ENCODE assay signal across 12 mouse cellular contexts in genomic region chr15:91179911-91180622, GRCm38 (mm10). TPM values are rescaled to one million over a fixed set of nuclear protein-coding genes. Genes with fewer than 3 reads are reported as not detected.
DNase-seq lines count a peak whose midpoint lies in the region; ATAC-seq and TF ChIP-seq lines count a peak whose summit lies in the region.
"Had no signal": no experiment of that assay in that cellular context is flagged by ENCODE, and none has a peak within 500 bp of the region (broad histone marks: within the 10 kb centered on the region; RNA-seq: fewer than 3 reads in every experiment).

No protein-coding gene starts in this region.

- H3K27me3 ChIP-seq in liver, adult 2 months (ENCODE audit: control insufficient read depth, insufficient read depth, low read length): no peaks in the 10 kb centered on the region
- H3K27me3 ChIP-seq in liver, embryonic 11.5 days (replicated peaks; ENCODE audit: control insufficient read depth, insufficient read depth, low read length): no peaks in the 10 kb centered on the region
- H3K27me3 ChIP-seq in hindbrain, embryonic 16.5 days (replicated peaks; ENCODE audit: control insufficient read depth, insufficient read depth, low read length): no peaks in the 10 kb centered on the region
- H3K27me3 ChIP-seq: hindbrain, embryonic 15.5 days had no signal

- no peak overlapping the region for H3K27ac ChIP-seq in liver, adult 2 months (replicated peaks; ENCODE audit: insufficient read depth, low read depth, low read length)
- H3K27ac ChIP-seq in liver, embryonic 11.5 days (ENCODE audit: low read depth, low read length): no peak overlapping the region
- peak overlapping the region; percentile 87 for H3K27ac ChIP-seq in bone marrow macrophage, adult 2 months (ENCODE audit: insufficient read depth, low read depth, low read length)
- no peak overlapping the region for H3K27ac ChIP-seq in hindbrain, embryonic 16.5 days (ENCODE audit: low read depth, low read length)
- H3K27ac ChIP-seq: gastrocnemius, adult 2 months; hindbrain, embryonic 15.5 days had no signal

- no peak overlapping the region for H3K4me3 ChIP-seq in liver, adult 2 months (ENCODE audit: insufficient read depth, low read depth, low read length)
- H3K4me3 ChIP-seq in liver, embryonic 11.5 days (ENCODE audit: low read depth, low read length): no peak overlapping the region
- no peak overlapping the region for H3K4me3 ChIP-seq in bone marrow macrophage, adult 2 months (ENCODE audit: insufficient read depth, low read length)
- H3K4me3 ChIP-seq in hindbrain, embryonic 16.5 days (ENCODE audit: low read length): no peak overlapping the region
- H3K4me3 ChIP-seq: gastrocnemius, adult 2 months; hindbrain, embryonic 15.5 days had no signal

- peak; percentile 79 for DNase-seq in liver, adult 2 months (ENCODE audit: extremely low read depth, low read depth, low spot score)
- DNase-seq in liver, embryonic 11.5 days (ENCODE audit: low spot score): no peak
- DNase-seq in cerebellum, adult 8-10 months: peak; percentile 16
- no peak for DNase-seq in kidney, adult 8-10 months
- DNase-seq in layer of hippocampus, adult 9-10 months (ENCODE audit: low spot score): no peak
- DNase-seq: gastrocnemius, adult 2 months; kidney, postnatal 25 days had no signal

- no peaks in the 10 kb centered on the region; the same call in 1 of the 2 replicates for H3K79me2 ChIP-seq in liver, adult 2 months (ENCODE audit: control insufficient read depth, insufficient read depth, low read length)

- no peak for ATAC-seq in liver, embryonic 11.5 days (replicated peaks; ENCODE audit: low FRiP score)
- 0 out of 2 replicates have a peak, but pooled peaks have one; percentile 54 for ATAC-seq in hindbrain, embryonic 16.5 days

- H3K4me2 ChIP-seq in liver, embryonic 11.5 days: no peak overlapping the region
- no peak overlapping the region for H3K4me2 ChIP-seq in hindbrain, embryonic 16.5 days (ENCODE audit: low read length)
- H3K4me2 ChIP-seq: heart, embryonic 11.5 days; hindbrain, embryonic 15.5 days had no signal

- no peaks in the 10 kb centered on the region for H3K9me3 ChIP-seq in liver, embryonic 11.5 days (ENCODE audit: control insufficient read depth, low read length)
- no peaks in the 10 kb centered on the region for H3K9me3 ChIP-seq in hindbrain, embryonic 16.5 days (ENCODE audit: control insufficient read depth, low read length)
- H3K9me3 ChIP-seq: hindbrain, embryonic 15.5 days had no signal

- WGBS in liver, adult 2 months: 28% methylated on average over 15 of the region's 15 CpGs
- 75% methylated on average over 15 of the region's 15 CpGs for WGBS in liver, embryonic 11.5 days
- WGBS in hindbrain, embryonic 16.5 days: 49% methylated on average over 15 of the region's 15 CpGs

- no peak for TF ChIP-seq CTCF in liver, adult 2 months (IDR thresholded peaks at IDR 0.05; ENCODE audit: low read depth, low read length)
- no peak for TF ChIP-seq CTCF in bone marrow macrophage, adult 2 months (IDR thresholded peaks at IDR 0.05; ENCODE audit: low read depth, low read length)

- H3K4me1 ChIP-seq in liver, adult 2 months (ENCODE audit: control insufficient read depth, insufficient read depth, low read length): peaks cover 10% of the 10 kb centered on the region
- no peaks in the 10 kb centered on the region for H3K4me1 ChIP-seq in liver, embryonic 11.5 days (replicated peaks; ENCODE audit: control insufficient read depth, insufficient read depth, low read length)
- H3K4me1 ChIP-seq in bone marrow macrophage, adult 2 months (ENCODE audit: control insufficient read depth, insufficient read depth, low read length): peaks cover 27% of the 10 kb centered on the region
- H3K4me1 ChIP-seq in hindbrain, embryonic 16.5 days (ENCODE audit: control insufficient read depth, insufficient read depth, low read depth, low read length): no peaks in the 10 kb centered on the region
- H3K4me1 ChIP-seq: hindbrain, embryonic 15.5 days had no signal

- TF ChIP-seq POLR2A in liver, adult 2 months (IDR thresholded peaks at IDR 0.05; ENCODE audit: extremely low read depth, insufficient read depth, low read length): no peak
- no peak for TF ChIP-seq POLR2A in bone marrow macrophage, adult 2 months (IDR thresholded peaks at IDR 0.05; ENCODE audit: borderline replicate concordance, low read depth, low read length)

- no peak overlapping the region for H3K9ac ChIP-seq in liver, adult 2 months (ENCODE audit: low read depth, low read length)
- no peak overlapping the region for H3K9ac ChIP-seq in liver, embryonic 11.5 days (ENCODE audit: low read depth, low read length)
- no peak overlapping the region for H3K9ac ChIP-seq in hindbrain, embryonic 16.5 days (ENCODE audit: low read depth, low read length)
- H3K9ac ChIP-seq: hindbrain, embryonic 15.5 days had no signal

- H3K36me3 ChIP-seq in liver, adult 2 months (ENCODE audit: control insufficient read depth, insufficient read depth, low read length): no peaks in the 10 kb centered on the region
- no peaks in the 10 kb centered on the region for H3K36me3 ChIP-seq in liver, embryonic 11.5 days (ENCODE audit: control insufficient read depth, insufficient read depth, low read length)
- H3K36me3 ChIP-seq in hindbrain, embryonic 16.5 days (ENCODE audit: control insufficient read depth, insufficient read depth, low read length): no peaks in the 10 kb centered on the region
- H3K36me3 ChIP-seq: hindbrain, embryonic 15.5 days had no signal

RNA-seq across cellular contexts. Expression of gene Abcd2, which starts 11.5 kb away (rescaled TPM):
- total RNA-seq in liver, adult 2 months (2014; rRNA removed): 42.0 and 54.2 TPM in 2 replicates
- polyA plus RNA-seq in liver, adult 2 months (2012; rRNA removed): 5.6 and 7.0 TPM in 2 replicates
- polyA plus RNA-seq in liver, embryonic 11.5 days (2014; fragmentation: Nextera tagmentation; extraction: Ambion mirVana): 2.9 and 3.2 TPM in 2 replicates
- 20.8 and 21.6 TPM in 2 replicates for polyA plus RNA-seq in bone marrow macrophage, adult 2 months (2012; ENCODE audit: insufficient read depth, insufficient read length, missing spikeins)
- 8.0 and 8.4 TPM in 2 replicates for polyA plus RNA-seq in hindbrain, embryonic 16.5 days (2015; fragmentation: Nextera tagmentation; extraction: Ambion mirVana)

RNA-seq across cellular contexts. Expression of gene CN725425, which starts 19.2 kb away (rescaled TPM):
- total RNA-seq in liver, adult 2 months (2014; rRNA removed): not detected in 2 replicates
- polyA plus RNA-seq in liver, adult 2 months (2012; rRNA removed): not detected in 2 replicates
- not detected in 2 replicates for polyA plus RNA-seq in liver, embryonic 11.5 days (2014; fragmentation: Nextera tagmentation; extraction: Ambion mirVana)
- not detected in 2 replicates for polyA plus RNA-seq in bone marrow macrophage, adult 2 months (2012; ENCODE audit: insufficient read depth, insufficient read length, missing spikeins)
- polyA plus RNA-seq in hindbrain, embryonic 16.5 days (2015; fragmentation: Nextera tagmentation; extraction: Ambion mirVana): not detected in 2 replicates
- total RNA-seq: common myeloid progenitor, adult 5-6 weeks; gastrocnemius, adult 2 months had no signal
- polyA plus RNA-seq: heart, embryonic 11.5 days; hindbrain, embryonic 15.5 days had no signal

Comparison
In these comparisons a context has a peak if more than half of its experiments do, and no peak if none do; other contexts are left out.
1. DNase-seq: peak in liver, adult 2 months (single experiment) and cerebellum, adult 8-10 months (single experiment); none in liver, embryonic 11.5 days (single experiment), kidney, adult 8-10 months (0 of 2) and layer of hippocampus, adult 9-10 months (single experiment).